Mouse (Mus musculus): ENCODE results near the gene Clec2l.

Gene Clec2l

DNA sequence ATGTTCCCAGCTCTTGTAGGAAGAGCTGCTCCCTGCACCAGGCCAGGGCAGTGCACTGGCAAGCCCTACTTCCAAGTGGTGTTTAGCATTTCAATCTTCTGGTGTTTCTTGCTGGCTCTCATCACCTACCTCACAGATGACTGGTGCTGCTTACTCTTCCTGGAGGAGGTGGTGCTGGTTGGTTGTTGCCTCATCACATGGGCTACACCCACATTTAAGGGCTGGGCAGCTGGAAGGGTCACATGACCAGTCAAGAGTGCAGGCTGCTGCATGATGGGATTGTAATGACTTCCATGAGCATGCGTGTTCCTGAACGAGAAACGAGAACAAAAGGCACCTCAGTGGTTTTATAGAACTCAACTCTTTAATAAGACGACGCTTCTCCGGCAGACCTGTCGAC, 55.8 kb downstream of the Clec2l start:
- DNase-seq (ENCODE audit: low spot score) = no peak

DNA sequence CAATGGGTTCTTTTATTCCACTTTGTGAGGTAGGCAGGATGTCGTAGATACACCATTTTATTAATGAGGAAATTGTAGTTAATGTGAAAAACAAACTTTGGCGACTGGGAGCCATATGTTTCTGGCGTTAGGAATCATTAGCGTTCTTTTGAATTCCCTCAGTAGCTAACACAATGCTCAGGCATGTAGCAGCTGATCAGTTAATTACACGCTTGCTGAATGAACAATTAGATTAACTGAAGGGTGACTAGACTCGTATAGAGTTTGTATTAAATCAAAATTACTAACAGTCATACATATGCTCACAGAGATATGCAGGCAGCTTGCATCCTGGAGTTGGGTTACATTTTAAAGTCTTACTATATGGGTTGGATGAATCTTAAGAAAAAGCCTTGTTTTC, 56.4 kb downstream of the Clec2l start:
- no peak for DNase-seq (ENCODE audit: low spot score)

DNA sequence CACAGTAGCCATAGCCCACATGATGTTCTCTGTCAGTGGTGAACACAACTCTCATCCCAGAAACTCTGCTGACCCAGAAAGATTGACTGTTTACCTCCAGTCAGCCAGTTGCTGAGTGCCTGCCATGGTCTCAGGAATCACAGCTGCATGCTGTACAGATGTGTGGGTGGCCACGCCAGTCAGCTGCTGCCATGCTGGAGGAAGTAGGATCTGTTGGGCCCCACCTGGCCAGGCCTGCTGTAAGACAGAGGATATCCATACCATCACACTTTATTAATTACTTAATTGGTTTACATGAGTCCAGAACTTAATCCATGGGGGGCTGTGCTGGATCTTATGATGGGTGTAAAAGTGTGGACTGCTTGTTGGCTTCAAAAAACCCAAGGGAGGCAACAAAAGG, 58.5 kb downstream of the Clec2l start:
- no peak for DNase-seq (ENCODE audit: low spot score)

- DNase-seq (ENCODE audit: low spot score) = no peak
Measured at GRCm38 (mm10) chr6:38725515-38725914, 62.6 kb downstream of the Clec2l start.

Measured in layer of hippocampus, adult 9-10 months (tissue).